Mouse (Mus musculus) megakaryocyte, embryonic 14.5 days (primary cell): ENCODE measurements at regions not wholly inside any gene's neighbourhood (a gene's known extent, or its start where the extent isn't known, plus 50 kb on each side); places are given as distances from the start of the nearest gene placed in this dataset.

Experiments
- H3K27me3 ChIP-seq: replicated peaks from 2 replicates; pipeline ENCODE3; 2012; ENCODE audit warnings: inconsistent platforms
- H3K36me3 ChIP-seq: replicated peaks from 2 replicates; pipeline ENCODE3; 2012; ENCODE audit warnings: low read length, inconsistent platforms, mixed read lengths
- H3K4me1 ChIP-seq: 2 replicates; pipeline ENCODE4 v1.6.1; 2012; ENCODE audit warnings: inconsistent platforms
- H3K4me3 ChIP-seq: replicated peaks from 2 replicates; pipeline ENCODE3; 2012; ENCODE audit warnings: moderate library complexity, mild to moderate bottlenecking, inconsistent platforms
- H3K9me3 ChIP-seq: 2 replicates; pipeline ENCODE4 v1.6.1; 2012; ENCODE audit warnings: inconsistent platforms
- FLI1 ChIP-seq: IDR thresholded peaks from 2 replicates; pipeline ENCODE4 v1.6.1; 2012; ENCODE audit warnings: low read length, inconsistent platforms, mixed read lengths
- GATA1 ChIP-seq: IDR thresholded peaks from 3 replicates; pipeline ENCODE4 v1.6.1; 2012; ENCODE audit warnings: mixed read lengths, low read length, inconsistent platforms, borderline replicate concordance

DNA sequence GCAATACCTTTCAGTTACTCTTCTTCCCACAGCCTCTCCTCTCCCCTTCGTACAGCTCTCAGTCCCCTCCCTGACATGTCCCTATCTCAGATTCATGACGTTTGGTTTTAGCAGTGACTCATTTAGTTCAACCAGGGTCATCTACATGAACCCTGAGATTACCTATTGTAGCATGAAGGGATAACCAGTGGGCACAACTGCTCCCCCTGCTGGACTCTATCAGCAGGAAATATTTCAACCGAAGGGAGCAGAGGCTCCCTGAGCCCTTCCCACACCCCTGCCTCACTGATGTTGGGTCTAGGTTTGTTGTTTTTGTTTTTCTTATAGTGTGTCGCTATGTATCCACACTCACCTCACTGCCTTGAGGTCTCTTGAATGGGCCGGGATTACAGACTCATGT, 455.4 kb downstream of the Cdh26 start:
- TF ChIP-seq FLI1: no peak
- TF ChIP-seq GATA1: no peak
- no peaks in the 10 kb centered on the region for H3K4me1 ChIP-seq
- H3K36me3 ChIP-seq: no peaks in the 10 kb centered on the region
- no peaks in the 10 kb centered on the region for H3K27me3 ChIP-seq
- no peak overlapping the region for H3K4me3 ChIP-seq
- peaks cover 35% of the 10 kb centered on the region for H3K9me3 ChIP-seq

DNA sequence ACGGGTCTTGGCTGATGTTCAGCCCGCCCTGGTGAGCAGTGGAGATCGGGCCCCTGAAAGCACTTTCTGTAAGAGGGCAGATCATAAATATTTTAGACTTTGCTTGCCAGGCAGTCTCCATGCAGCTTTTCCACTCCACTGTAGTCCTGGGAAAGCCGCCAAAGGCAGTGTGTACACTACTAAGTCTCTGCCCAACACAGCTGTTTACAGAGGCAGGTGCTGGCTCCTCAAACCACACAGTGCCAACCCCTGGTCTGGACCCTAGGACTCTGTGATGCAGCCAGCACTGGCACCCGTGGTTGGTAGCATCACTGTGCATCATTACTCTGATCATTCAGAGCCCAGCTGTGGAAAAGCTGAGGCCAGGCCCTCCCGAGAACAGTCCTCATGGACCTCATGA, 458.4 kb downstream of the Cdh26 start:
- TF ChIP-seq FLI1: no peak
- no peak for TF ChIP-seq GATA1
- H3K9me3 ChIP-seq: peaks cover 32% of the 10 kb centered on the region

DNA sequence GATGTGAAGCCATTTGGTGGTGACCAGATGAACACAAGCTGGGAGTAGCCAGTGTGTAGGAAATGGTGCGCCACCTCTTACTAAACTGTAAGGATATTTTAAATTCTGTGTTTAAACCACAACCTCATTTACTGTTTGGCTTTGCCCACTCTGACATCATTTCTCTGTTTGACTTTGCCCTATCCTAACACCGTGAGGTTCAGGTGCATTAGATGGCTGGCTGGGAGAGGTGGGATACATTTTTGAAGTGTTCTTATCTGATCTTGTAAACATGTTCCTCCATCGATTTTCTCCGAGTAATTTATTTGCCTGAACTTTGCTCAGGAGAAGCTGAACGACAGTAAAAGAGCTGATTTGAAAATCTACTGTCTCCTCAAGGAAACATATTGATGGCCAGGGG, 472.1 kb downstream of the Cdh26 start:
- H3K9me3 ChIP-seq: peaks cover 45% of the 10 kb centered on the region
- no peaks in the 10 kb centered on the region for H3K27me3 ChIP-seq
- no peaks in the 10 kb centered on the region for H3K36me3 ChIP-seq
- H3K4me3 ChIP-seq: no peak overlapping the region
- TF ChIP-seq GATA1: no peak
- no peak for TF ChIP-seq FLI1
- H3K4me1 ChIP-seq: no peaks in the 10 kb centered on the region

More for the DNA sequence above, 458.4 kb downstream of the Cdh26 start:
- Histone ChIP-seq H3K4me3 (no peak overlapping the region), H3K27me3 (no peaks in the 10 kb centered on the region), H3K36me3 (no peaks in the 10 kb centered on the region), H3K4me1 (no peaks in the 10 kb centered on the region)

DNA sequence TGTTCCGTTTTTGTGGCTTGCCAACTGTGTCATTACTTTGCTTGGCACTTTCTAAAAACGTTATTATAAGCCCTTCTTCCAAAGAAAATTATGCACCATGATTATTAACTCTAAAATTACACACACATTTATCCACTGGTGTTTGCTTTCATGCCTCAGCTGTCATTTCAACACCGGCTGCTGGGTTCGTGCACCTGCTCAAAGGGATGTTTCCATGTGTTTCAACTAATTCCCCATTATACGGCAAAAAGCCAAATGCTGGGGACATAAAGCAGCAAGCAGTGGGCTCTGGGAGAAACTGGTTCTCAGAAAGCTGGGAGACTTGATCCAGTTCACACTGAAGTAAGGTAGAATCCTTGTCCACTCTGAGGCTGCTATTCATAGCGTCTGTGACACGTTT, 479.0 kb downstream of the Cdh26 start:
- no peak overlapping the region for H3K4me3 ChIP-seq
- no peak for TF ChIP-seq GATA1
- no peak for TF ChIP-seq FLI1
- H3K4me1 ChIP-seq: no peaks in the 10 kb centered on the region
- H3K36me3 ChIP-seq: no peaks in the 10 kb centered on the region
- peaks cover 32% of the 10 kb centered on the region for H3K9me3 ChIP-seq
- H3K27me3 ChIP-seq: no peaks in the 10 kb centered on the region

DNA sequence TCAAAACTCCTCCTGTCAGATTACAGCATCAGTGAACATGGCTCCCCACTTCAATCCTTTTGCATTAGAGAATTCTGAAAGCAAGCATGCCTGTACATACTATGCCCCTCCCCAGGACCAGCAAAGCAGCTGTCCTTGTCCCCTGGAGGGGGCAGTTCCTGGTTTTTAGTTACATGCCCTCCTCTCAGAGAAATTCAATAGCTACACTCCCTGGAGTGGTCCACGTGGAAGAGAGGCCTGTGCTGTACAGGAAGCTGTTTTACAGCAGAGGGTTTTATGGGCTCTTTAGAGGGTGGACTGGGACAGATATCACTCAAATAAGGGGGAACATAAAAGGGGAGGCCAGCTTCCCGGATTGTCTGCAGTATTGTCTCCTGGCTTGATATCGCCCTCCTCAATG, 481.3 kb downstream of the Cdh26 start:
- Histone ChIP-seq H3K9me3 (peaks cover 44% of the 10 kb centered on the region), H3K27me3 (no peaks in the 10 kb centered on the region), H3K4me3 (no peak overlapping the region), H3K36me3 (no peaks in the 10 kb centered on the region), H3K4me1 (no peaks in the 10 kb centered on the region)
- no peak for TF ChIP-seq FLI1
- no peak for TF ChIP-seq GATA1

DNA sequence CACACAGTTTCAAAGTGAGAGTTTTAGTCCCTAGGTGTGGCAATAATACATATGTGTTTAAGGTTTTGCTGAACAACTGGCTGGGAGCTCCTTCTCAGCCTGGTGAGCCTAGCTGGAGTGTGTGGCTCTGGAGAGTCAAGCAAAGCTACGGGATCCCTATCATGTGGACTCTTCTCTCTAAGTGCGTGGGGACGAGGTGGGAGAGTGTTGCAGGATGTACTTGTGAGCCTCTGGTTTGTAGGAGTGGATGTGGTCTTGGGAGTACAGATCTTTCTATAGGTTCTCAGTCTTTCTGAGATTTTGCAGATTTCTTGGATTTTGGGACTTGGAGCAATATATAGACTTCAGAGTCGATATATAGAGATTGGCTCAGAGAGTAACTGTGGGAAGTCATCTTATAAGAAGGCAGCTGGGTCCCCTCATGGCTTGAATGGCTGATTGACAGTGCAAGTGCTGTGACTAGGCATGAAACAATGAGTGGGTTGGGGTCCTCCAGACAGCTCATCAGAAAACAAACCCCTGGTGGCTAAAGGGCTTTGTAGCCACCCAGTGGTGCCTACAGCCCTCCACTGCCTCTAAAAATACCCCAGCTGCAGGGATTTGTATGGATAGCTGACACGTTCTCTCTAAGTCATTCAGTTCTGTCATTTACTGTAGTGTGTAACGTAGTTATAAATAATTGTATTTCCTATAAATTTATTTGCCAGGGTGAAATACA, 486.1 kb downstream of the Cdh26 start:
- no peaks in the 10 kb centered on the region for H3K27me3 ChIP-seq
- TF ChIP-seq FLI1: no peak
- TF ChIP-seq GATA1: no peak
- no peak overlapping the region for H3K4me3 ChIP-seq
- H3K9me3 ChIP-seq: peaks cover 52% of the 10 kb centered on the region
- no peaks in the 10 kb centered on the region for H3K4me1 ChIP-seq
- H3K36me3 ChIP-seq: no peaks in the 10 kb centered on the region

DNA sequence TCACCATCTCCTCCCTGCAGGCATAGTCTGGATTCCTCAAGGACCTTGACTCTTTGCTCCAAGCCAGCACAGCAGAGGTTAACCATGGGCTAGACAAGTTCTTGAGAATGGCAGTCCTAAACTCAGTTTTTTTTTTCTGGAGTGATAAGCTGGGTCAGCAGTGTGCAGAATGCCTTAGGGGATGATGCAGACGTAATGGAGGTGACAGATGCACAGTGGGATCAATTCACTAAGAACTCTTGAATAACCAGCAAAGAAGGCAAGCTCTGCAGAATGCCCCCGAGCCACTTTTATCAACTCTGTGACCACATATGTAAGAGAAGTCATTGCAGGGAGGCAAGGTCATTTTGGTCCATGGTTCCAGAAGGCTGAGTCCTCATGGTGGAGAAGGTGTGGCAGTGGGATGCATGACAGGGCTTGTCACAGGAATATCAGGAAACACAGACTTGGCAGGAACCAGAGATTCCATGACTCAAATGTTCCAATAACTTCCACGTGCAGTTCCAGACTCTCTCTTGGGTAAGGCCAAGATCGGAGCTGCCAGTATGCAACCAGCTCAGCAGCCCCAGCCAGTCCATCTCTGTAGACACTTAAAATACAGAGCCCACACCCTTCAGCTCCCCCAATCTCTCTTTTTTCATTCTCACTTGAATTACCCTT, 494.3 kb downstream of the Cdh26 start:
- Histone ChIP-seq H3K4me1 (no peaks in the 10 kb centered on the region), H3K36me3 (no peaks in the 10 kb centered on the region), H3K4me3 (no peak overlapping the region), H3K9me3 (peaks cover 52% of the 10 kb centered on the region), H3K27me3 (no peaks in the 10 kb centered on the region)
- TF ChIP-seq FLI1: no peak
- TF ChIP-seq GATA1: no peak

DNA sequence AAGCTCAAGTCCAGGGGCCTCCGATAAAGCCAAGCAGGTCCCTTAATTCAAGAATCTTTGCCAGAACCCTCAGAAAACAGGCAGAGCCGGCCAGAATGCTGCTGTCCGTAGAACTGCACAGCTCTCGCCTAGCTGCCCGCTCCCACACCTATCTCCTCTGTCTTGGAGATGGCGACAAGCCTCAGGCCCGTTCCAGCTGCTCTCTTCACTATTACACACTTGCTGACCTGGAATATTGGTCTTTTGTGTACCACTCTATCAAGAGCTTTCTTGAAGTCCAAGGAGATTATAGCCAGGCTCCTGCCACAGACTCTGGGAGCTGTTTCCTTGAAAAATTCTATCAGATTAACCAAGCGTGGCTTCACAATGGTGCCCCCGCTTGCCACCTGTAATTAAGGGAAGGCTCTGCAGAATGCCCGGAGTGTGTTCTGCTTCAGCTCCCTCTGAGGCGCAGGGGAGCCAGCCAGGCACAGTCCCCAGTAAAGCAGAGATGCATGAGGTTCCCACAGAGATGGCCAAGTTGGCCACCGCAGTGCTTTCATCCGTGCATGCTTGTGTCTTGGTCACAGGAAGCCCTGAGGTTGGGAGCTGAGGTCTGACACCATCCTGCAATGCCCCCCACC, 496.8 kb downstream of the Cdh26 start:
- Histone ChIP-seq H3K36me3 (no peaks in the 10 kb centered on the region), H3K4me1 (no peaks in the 10 kb centered on the region), H3K4me3 (no peak overlapping the region), H3K9me3 (peaks cover 35% of the 10 kb centered on the region), H3K27me3 (no peaks in the 10 kb centered on the region)
- TF ChIP-seq FLI1: no peak
- no peak for TF ChIP-seq GATA1

DNA sequence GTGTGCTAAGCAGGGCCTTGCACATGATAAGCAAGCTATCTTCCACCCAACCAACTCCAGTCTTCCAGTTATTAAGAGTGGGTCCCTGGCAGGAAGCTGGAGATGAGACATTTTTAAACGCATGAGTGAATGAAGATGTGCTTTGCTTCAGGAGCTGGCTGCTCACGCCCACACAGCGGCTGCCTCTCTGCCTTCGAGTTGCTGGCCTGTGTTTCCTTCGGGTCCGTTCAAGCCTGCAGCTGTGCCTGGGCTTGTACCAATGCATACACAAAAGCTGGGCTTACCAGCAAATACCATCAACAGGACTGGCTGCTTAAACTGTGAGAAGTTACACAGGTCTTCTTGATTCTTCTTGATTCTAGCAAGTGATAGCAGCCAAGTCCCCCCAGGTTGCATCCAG, 498.7 kb downstream of the Cdh26 start:
- Histone ChIP-seq H3K9me3 (peaks cover 30% of the 10 kb centered on the region), H3K4me1 (no peaks in the 10 kb centered on the region), H3K36me3 (no peaks in the 10 kb centered on the region), H3K27me3 (no peaks in the 10 kb centered on the region), H3K4me3 (no peak overlapping the region)
- TF ChIP-seq FLI1 (no peak), GATA1 (no peak)

DNA sequence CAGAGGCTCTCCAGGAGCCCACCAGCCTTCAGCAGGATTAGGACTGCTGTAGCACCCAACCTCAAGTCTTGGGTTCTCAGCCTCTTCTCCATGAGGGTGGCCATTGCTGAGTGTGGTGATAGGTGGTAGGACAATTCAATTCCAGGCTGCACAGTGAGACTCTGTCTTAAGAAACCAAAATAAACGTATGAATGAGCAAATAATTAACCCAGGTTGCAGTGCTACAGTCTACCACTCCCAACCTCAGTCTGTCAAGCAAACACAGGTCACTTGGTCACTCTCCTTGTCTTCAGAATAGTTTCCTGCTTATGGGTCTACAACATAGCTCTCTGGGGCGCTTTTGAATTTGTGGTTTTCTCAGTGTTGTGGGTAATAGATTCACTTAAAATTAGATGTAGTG, 499.8 kb downstream of the Cdh26 start:
- TF ChIP-seq GATA1 (no peak), FLI1 (no peak)
- Histone ChIP-seq H3K36me3 (no peaks in the 10 kb centered on the region), H3K4me3 (no peak overlapping the region), H3K9me3 (peaks cover 25% of the 10 kb centered on the region), H3K27me3 (no peaks in the 10 kb centered on the region), H3K4me1 (no peaks in the 10 kb centered on the region)

DNA sequence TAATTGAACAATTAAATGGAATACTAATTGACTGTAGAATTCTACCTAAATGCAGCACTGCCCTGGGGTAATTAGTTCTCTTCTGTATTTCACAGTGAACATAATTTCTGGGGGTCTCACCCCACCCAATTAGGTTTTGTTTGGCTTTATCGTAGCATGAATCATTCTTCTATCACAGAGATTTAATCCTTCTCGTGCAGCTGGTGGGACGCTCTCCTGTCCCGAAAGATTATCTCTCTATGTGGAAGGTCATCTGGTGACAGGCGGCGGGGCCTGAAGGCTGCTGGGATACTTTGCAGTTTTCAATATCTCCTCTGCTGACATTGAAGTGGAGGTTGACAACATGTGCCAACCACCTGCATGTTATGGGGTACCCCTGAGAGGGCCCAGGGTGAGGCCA, 493.8 kb upstream of the Cdh4 start:
- Histone ChIP-seq H3K9me3 (peaks cover 27% of the 10 kb centered on the region), H3K36me3 (no peaks in the 10 kb centered on the region)

More for the DNA sequence above, 493.8 kb upstream of the Cdh4 start:
- Histone ChIP-seq H3K4me1 (no peaks in the 10 kb centered on the region), H3K27me3 (no peaks in the 10 kb centered on the region), H3K4me3 (no peak overlapping the region)
- TF ChIP-seq GATA1 (no peak), FLI1 (no peak)
